Mouse (Mus musculus) limb, embryonic 14.5 days (tissue): ENCODE data around the gene Ttc9c. TPM values are rescaled to one million over a fixed set of nuclear protein-coding genes. Genes with fewer than 3 reads are reported as not detected.

ENCODE experiments used
- ATAC-seq: fragments of 200-750 bp; cut with Nextera tagmentation; 2 replicates; pipeline ENCODE4 v1.8.0; 2017; ENCODE audit warnings: low read depth, moderate number of reproducible peaks, moderate TSS enrichment; ENCODE audit not compliant: low FRiP score
- DNase-seq: peaks from one replicate; pipeline ENCODE4 v3.0.0-alpha.2; 2015; ENCODE audit warnings: low spot score
- H3K27ac ChIP-seq: fragments of 300-500 bp; sonication (generic); replicated peaks from 2 replicates; pipeline ENCODE4 v1.5.1; 2014; ENCODE audit warnings: low read depth, mild to moderate bottlenecking, low read length, moderate library complexity, mixed read lengths
- H3K27me3 ChIP-seq: fragments of 300-500 bp; sonication (generic); 2 replicates; pipeline ENCODE4 v1.6.1; 2014; ENCODE audit warnings: low read length, mixed read lengths; ENCODE audit not compliant: control insufficient read depth, insufficient read depth
- H3K36me3 ChIP-seq: fragments of 300-500 bp; sonication (generic); 2 replicates; pipeline ENCODE4 v1.6.1; 2014; ENCODE audit warnings: mild to moderate bottlenecking, low read length, moderate library complexity, mixed read lengths; ENCODE audit not compliant: control insufficient read depth, insufficient read depth
- H3K4me1 ChIP-seq: fragments of 300-500 bp; sonication (generic); 2 replicates; pipeline ENCODE4 v1.6.1; 2014; ENCODE audit warnings: antibody characterized with exemption, low read length, mixed read lengths; ENCODE audit not compliant: control insufficient read depth, insufficient read depth
- H3K4me2 ChIP-seq: fragments of 300-500 bp; sonication (generic); replicated peaks from 2 replicates; pipeline ENCODE4 v1.6.1; 2014; ENCODE audit warnings: low read depth, mild to moderate bottlenecking, low read length, moderate library complexity; ENCODE audit not compliant: severe bottlenecking
- H3K4me3 ChIP-seq: fragments of 300-500 bp; sonication (generic); replicated peaks from 2 replicates; pipeline ENCODE4 v1.5.1; 2014; ENCODE audit warnings: low read length
- H3K9ac ChIP-seq: fragments of 300-500 bp; sonication (generic); 2 replicates; pipeline ENCODE4 v1.6.1; 2014; ENCODE audit warnings: mild to moderate bottlenecking, low read depth, low read length, moderate library complexity; ENCODE audit not compliant: severe bottlenecking
- H3K9me3 ChIP-seq: fragments of 300-500 bp; sonication (generic); 2 replicates; pipeline ENCODE4 v1.6.1; 2016; ENCODE audit warnings: low read length; ENCODE audit not compliant: control insufficient read depth
- POLR2A ChIP-seq: fragments of 200-500 bp; IDR thresholded peaks from 2 replicates; pipeline ENCODE4 v1.8.0; 2012; ENCODE audit warnings: inconsistent platforms, mild to moderate bottlenecking, moderate library complexity, borderline replicate concordance; ENCODE audit not compliant: insufficient read depth, insufficient read length; ENCODE audit errors: extremely low read depth
- whole genome bisulfite sequencing: fragments of 180-500 bp; shearing (Covaris S2); extraction: QIAGEN DNeasy Blood & Tissue Kit; methylation state at CpG from one replicate; pipeline ENCODE4 v1.1.7; 2014; 5-methylcytosine and 5-hydroxymethylcytosine counted together
- polyA plus RNA-seq, 2 experiments: library from polyadenylated mRNA; depleted of rRNA in 1 of 2; stranded (reverse) in 1 of 2; unstranded in 1 of 2; fragments of >200 nt; fragmentation: Nextera tagmentation in 1 of 2; extraction: Ambion mirVana in 1 of 2; gene quantifications; 2 replicates each; pipeline versions ENCODE4 v1.2.1 to v1.2.3; 2012 to 2014

The Ttc9c gene
- polyA plus RNA-seq, 2 experiments = 41.8 to 54.3 TPM

GRCm38 (mm10) chr19:8772996-8773395 is 46.1 kb downstream of the Ttc9c start:
- WGBS = 86% methylated on average over 5 of the region's 5 CpGs
- Histone ChIP-seq H3K9ac (no peak overlapping the region), H3K4me3 (no peak overlapping the region), H3K4me1 (peaks cover 23% of the 10 kb centered on the region), H3K27ac (0 out of 2 replicates have a peak overlapping the region, but pooled peaks have one; percentile 5), H3K4me2 (peak overlapping the region; percentile 98), H3K9me3 (no peaks in the 10 kb centered on the region), H3K27me3 (no peaks in the 10 kb centered on the region), H3K36me3 (peaks cover 52% of the 10 kb centered on the region)
- DNase-seq (no peak), ATAC-seq (no peak)
- TF ChIP-seq POLR2A = no peak

GRCm38 (mm10) chr19:8770567-8771270 is 48.4 kb downstream of the Ttc9c start, which contains the start of gene Tmem223:
Gene Tmem223, plus strand, starts transcription at chr19:8770996.
- peak; percentile 48; the same call in 1 of the 2 replicates for ATAC-seq
- H3K9me3 ChIP-seq = 0 out of 2 replicates have a peak, but pooled peaks cover under 1% of the 10 kb centered on the region

GRCm38 (mm10) chr19:8765562-8765961 is 53.6 kb downstream of the Ttc9c start:
- no peak overlapping the region for H3K9ac ChIP-seq
- no peak overlapping the region for H3K27ac ChIP-seq
- ATAC-seq = no peak
- 97% methylated on average over 9 of the region's 9 CpGs for WGBS
- H3K36me3 ChIP-seq = peaks cover 85% of the 10 kb centered on the region
- DNase-seq = no peak
- H3K9me3 ChIP-seq = 0 out of 2 replicates have a peak, but pooled peaks cover 6% of the 10 kb centered on the region
- H3K4me1 ChIP-seq = 0 out of 2 replicates have a peak, but pooled peaks cover 3% of the 10 kb centered on the region
- H3K27me3 ChIP-seq = no peaks in the 10 kb centered on the region
- no peak overlapping the region for H3K4me3 ChIP-seq
- H3K4me2 ChIP-seq = no peak overlapping the region
- no peak for TF ChIP-seq POLR2A

More at GRCm38 (mm10) chr19:8770567-8771270, 48.4 kb downstream of the Ttc9c start, which contains the start of gene Tmem223:
- H3K4me2 ChIP-seq = peak within 1 kb of the TSS; percentile 65
- peak within 1 kb of the TSS; percentile 85 for H3K4me3 ChIP-seq
- peaks cover 22% of the 10 kb centered on the region for H3K4me1 ChIP-seq
- H3K27ac ChIP-seq = peak within 1 kb of the TSS; percentile 87
- WGBS = 23% methylated on average over 29 of the region's 29 CpGs
- DNase-seq = peak; percentile 70
- H3K36me3 ChIP-seq = peaks cover 66% of the 10 kb centered on the region
- TF ChIP-seq POLR2A = peak; percentile 77; the same call in 1 of the 2 replicates
- H3K27me3 ChIP-seq = no peaks in the 10 kb centered on the region
- H3K9ac ChIP-seq = peak within 1 kb of the TSS; percentile 94

- 0 out of 2 replicates have a peak, but pooled peaks cover 6% of the 10 kb centered on the region for H3K9me3 ChIP-seq
- DNase-seq (no peak), ATAC-seq (no peak)
- no peak overlapping the region for H3K9ac ChIP-seq
- H3K4me2 ChIP-seq = no peak overlapping the region
- peaks cover 2% of the 10 kb centered on the region; the same call in 1 of the 2 replicates for H3K4me1 ChIP-seq
- no peak overlapping the region for H3K4me3 ChIP-seq
- 97% methylated on average over 4 of the region's 4 CpGs for WGBS
- no peak for TF ChIP-seq POLR2A
- H3K27ac ChIP-seq = no peak overlapping the region
- H3K36me3 ChIP-seq = peaks cover 63% of the 10 kb centered on the region
- H3K27me3 ChIP-seq = no peaks in the 10 kb centered on the region
Observed at GRCm38 (mm10) chr19:8763276-8763675, 55.9 kb downstream of the Ttc9c start.

- DNase-seq (no peak), ATAC-seq (no peak)
- Histone ChIP-seq H3K4me2 (no peak overlapping the region), H3K27me3 (no peaks in the 10 kb centered on the region), H3K9me3 (0 out of 2 replicates have a peak, but pooled peaks cover 6% of the 10 kb centered on the region), H3K36me3 (peaks cover 41% of the 10 kb centered on the region), H3K4me3 (no peak overlapping the region), H3K27ac (no peak overlapping the region), H3K9ac (no peak overlapping the region), H3K4me1 (peaks cover 6% of the 10 kb centered on the region; the same call in 1 of the 2 replicates)
- WGBS = 94% methylated on average over 2 of the region's 2 CpGs
- no peak for TF ChIP-seq POLR2A
Observed at GRCm38 (mm10) chr19:8760757-8761156, 58.4 kb downstream of the Ttc9c start.

Other genes starting within 250 kb of the Ttc9c start
Only the 30 nearest of the 33 such genes appear.
- 0.62 and 1.1 TPM in 2 replicates for gene Chrm1, start 155.5 kb downstream of the Ttc9c start, polyA plus RNA-seq (2012; rRNA removed)
- 0.36 and 0.56 TPM in 2 replicates for gene Chrm1, start 155.5 kb downstream of the Ttc9c start, polyA plus RNA-seq (2014; fragmentation: Nextera tagmentation; extraction: Ambion mirVana)
- 111 and 123 TPM in 2 replicates for gene Slc3a2, start 96.0 kb downstream of the Ttc9c start, polyA plus RNA-seq (2012; rRNA removed)
- gene Slc3a2, start 96.0 kb downstream of the Ttc9c start, polyA plus RNA-seq (2014; fragmentation: Nextera tagmentation; extraction: Ambion mirVana) = 101 and 109 TPM in 2 replicates
- 66.4 and 66.6 TPM in 2 replicates for gene Wdr74, start 83.5 kb downstream of the Ttc9c start, polyA plus RNA-seq (2012; rRNA removed)
- gene Wdr74, start 83.5 kb downstream of the Ttc9c start, polyA plus RNA-seq (2014; fragmentation: Nextera tagmentation; extraction: Ambion mirVana) = 85.5 and 87.2 TPM in 2 replicates
- gene 1700092M07Rik, start 78.6 kb downstream of the Ttc9c start, polyA plus RNA-seq (2012; rRNA removed) = 1.6 and 3.2 TPM in 2 replicates
- gene 1700092M07Rik, start 78.6 kb downstream of the Ttc9c start, polyA plus RNA-seq (2014; fragmentation: Nextera tagmentation; extraction: Ambion mirVana) = 1.6 and 2.1 TPM in 2 replicates
- gene Stx5a, start 77.9 kb downstream of the Ttc9c start, polyA plus RNA-seq (2012; rRNA removed) = 188 and 197 TPM in 2 replicates
- gene Stx5a, start 77.9 kb downstream of the Ttc9c start, polyA plus RNA-seq (2014; fragmentation: Nextera tagmentation; extraction: Ambion mirVana) = 161 and 174 TPM in 2 replicates
- gene Nxf1, start 62.3 kb downstream of the Ttc9c start, polyA plus RNA-seq (2012; rRNA removed) = 263 and 265 TPM in 2 replicates
- gene Nxf1, start 62.3 kb downstream of the Ttc9c start, polyA plus RNA-seq (2014; fragmentation: Nextera tagmentation; extraction: Ambion mirVana) = 168 and 187 TPM in 2 replicates
- 192 and 275 TPM in 2 replicates for gene Tmem223, start 48.3 kb downstream of the Ttc9c start, polyA plus RNA-seq (2012; rRNA removed)
- 177 and 220 TPM in 2 replicates for gene Tmem223, start 48.3 kb downstream of the Ttc9c start, polyA plus RNA-seq (2014; fragmentation: Nextera tagmentation; extraction: Ambion mirVana)
- gene Tmem179b, start 44.9 kb downstream of the Ttc9c start, polyA plus RNA-seq (2012; rRNA removed) = 63.5 and 97.1 TPM in 2 replicates
- 83.6 and 84.2 TPM in 2 replicates for gene Tmem179b, start 44.9 kb downstream of the Ttc9c start, polyA plus RNA-seq (2014; fragmentation: Nextera tagmentation; extraction: Ambion mirVana)
- gene Taf6l, start 32.9 kb downstream of the Ttc9c start, polyA plus RNA-seq (2012; rRNA removed) = 22.4 and 29.1 TPM in 2 replicates
- gene Taf6l, start 32.9 kb downstream of the Ttc9c start, polyA plus RNA-seq (2014; fragmentation: Nextera tagmentation; extraction: Ambion mirVana) = 21.3 and 21.8 TPM in 2 replicates
- 135 and 140 TPM in 2 replicates for gene Polr2g, start 20.8 kb downstream of the Ttc9c start, polyA plus RNA-seq (2012; rRNA removed)
- 153 and 165 TPM in 2 replicates for gene Polr2g, start 20.8 kb downstream of the Ttc9c start, polyA plus RNA-seq (2014; fragmentation: Nextera tagmentation; extraction: Ambion mirVana)
- 3.5 and 3.9 TPM in 2 replicates for gene Zbtb3, start 16.8 kb downstream of the Ttc9c start, polyA plus RNA-seq (2012; rRNA removed)
- 5.3 and 5.6 TPM in 2 replicates for gene Zbtb3, start 16.8 kb downstream of the Ttc9c start, polyA plus RNA-seq (2014; fragmentation: Nextera tagmentation; extraction: Ambion mirVana)
- gene Hnrnpul2, start 677 bp upstream of the Ttc9c start, polyA plus RNA-seq (2012; rRNA removed) = 59.4 and 88.6 TPM in 2 replicates
- 9.5 and 9.6 TPM in 2 replicates for gene Hnrnpul2, start 677 bp upstream of the Ttc9c start, polyA plus RNA-seq (2014; fragmentation: Nextera tagmentation; extraction: Ambion mirVana)
- gene AC129217.1, start 10.4 kb upstream of the Ttc9c start, polyA plus RNA-seq (2012; rRNA removed) = 0.51 and 3.0 TPM in 2 replicates
- not detected in 2 replicates for gene AC129217.1, start 10.4 kb upstream of the Ttc9c start, polyA plus RNA-seq (2014; fragmentation: Nextera tagmentation; extraction: Ambion mirVana)
- gene Bscl2, start 18.1 kb upstream of the Ttc9c start, polyA plus RNA-seq (2012; rRNA removed) = 48.2 and 63.5 TPM in 2 replicates
- 50.2 and 51.3 TPM in 2 replicates for gene Bscl2, start 18.1 kb upstream of the Ttc9c start, polyA plus RNA-seq (2014; fragmentation: Nextera tagmentation; extraction: Ambion mirVana)
- 2.2 and 2.5 TPM in 2 replicates for gene Gng3, start 19.9 kb upstream of the Ttc9c start, polyA plus RNA-seq (2012; rRNA removed)
- 4.2 and 5.0 TPM in 2 replicates for gene Gng3, start 19.9 kb upstream of the Ttc9c start, polyA plus RNA-seq (2014; fragmentation: Nextera tagmentation; extraction: Ambion mirVana)
- 1.9 and 2.1 TPM in 2 replicates for gene Lrrn4cl, start 31.4 kb upstream of the Ttc9c start, polyA plus RNA-seq (2012; rRNA removed)
- gene Lrrn4cl, start 31.4 kb upstream of the Ttc9c start, polyA plus RNA-seq (2014; fragmentation: Nextera tagmentation; extraction: Ambion mirVana) = 0.70 and 1.6 TPM in 2 replicates
- gene Ubxn1, start 52.2 kb upstream of the Ttc9c start, polyA plus RNA-seq (2012; rRNA removed) = 84.2 and 127 TPM in 2 replicates
- 154 and 166 TPM in 2 replicates for gene Ubxn1, start 52.2 kb upstream of the Ttc9c start, polyA plus RNA-seq (2014; fragmentation: Nextera tagmentation; extraction: Ambion mirVana)
- gene Uqcc3, start 61.6 kb upstream of the Ttc9c start, polyA plus RNA-seq (2012; rRNA removed) = 33.9 and 51.3 TPM in 2 replicates
- 65.9 and 70.1 TPM in 2 replicates for gene Uqcc3, start 61.6 kb upstream of the Ttc9c start, polyA plus RNA-seq (2014; fragmentation: Nextera tagmentation; extraction: Ambion mirVana)
- 6.0 and 6.1 TPM in 2 replicates for gene Lbhd1, start 64.4 kb upstream of the Ttc9c start, polyA plus RNA-seq (2012; rRNA removed)
- gene Lbhd1, start 64.4 kb upstream of the Ttc9c start, polyA plus RNA-seq (2014; fragmentation: Nextera tagmentation; extraction: Ambion mirVana) = 59.6 and 70.0 TPM in 2 replicates
- gene Gm49403, start 64.6 kb upstream of the Ttc9c start, polyA plus RNA-seq (2012; rRNA removed) = not detected in 2 replicates
- not detected in 2 replicates for gene Gm49403, start 64.6 kb upstream of the Ttc9c start, polyA plus RNA-seq (2014; fragmentation: Nextera tagmentation; extraction: Ambion mirVana)
- gene 1810009A15Rik, start 69.5 kb upstream of the Ttc9c start, polyA plus RNA-seq (2012; rRNA removed) = 50.1 and 92.1 TPM in 2 replicates
- 80.2 and 87.6 TPM in 2 replicates for gene 1810009A15Rik, start 69.5 kb upstream of the Ttc9c start, polyA plus RNA-seq (2014; fragmentation: Nextera tagmentation; extraction: Ambion mirVana)
- 0.38 TPM in 1 of 2 replicates, not detected in the other for gene Gm49416, start 69.6 kb upstream of the Ttc9c start, polyA plus RNA-seq (2012; rRNA removed)
- 0.50 TPM in 1 of 2 replicates, not detected in the other for gene Gm49416, start 69.6 kb upstream of the Ttc9c start, polyA plus RNA-seq (2014; fragmentation: Nextera tagmentation; extraction: Ambion mirVana)
- 34.5 and 46.5 TPM in 2 replicates for gene Ints5, start 73.7 kb upstream of the Ttc9c start, polyA plus RNA-seq (2012; rRNA removed)
- 33.4 and 36.6 TPM in 2 replicates for gene Ints5, start 73.7 kb upstream of the Ttc9c start, polyA plus RNA-seq (2014; fragmentation: Nextera tagmentation; extraction: Ambion mirVana)
- gene Ganab, start 78.7 kb upstream of the Ttc9c start, polyA plus RNA-seq (2012; rRNA removed) = 212 and 265 TPM in 2 replicates
- gene Ganab, start 78.7 kb upstream of the Ttc9c start, polyA plus RNA-seq (2014; fragmentation: Nextera tagmentation; extraction: Ambion mirVana) = 91.7 and 99.6 TPM in 2 replicates
- gene B3gat3, start 101.0 kb upstream of the Ttc9c start, polyA plus RNA-seq (2012; rRNA removed) = 116 and 142 TPM in 2 replicates
- 39.7 and 43.0 TPM in 2 replicates for gene B3gat3, start 101.0 kb upstream of the Ttc9c start, polyA plus RNA-seq (2014; fragmentation: Nextera tagmentation; extraction: Ambion mirVana)
- gene Rom1, start 110.0 kb upstream of the Ttc9c start, polyA plus RNA-seq (2012; rRNA removed) = 5.2 and 7.1 TPM in 2 replicates
- 2.0 and 2.4 TPM in 2 replicates for gene Rom1, start 110.0 kb upstream of the Ttc9c start, polyA plus RNA-seq (2014; fragmentation: Nextera tagmentation; extraction: Ambion mirVana)
- 62.1 and 74.9 TPM in 2 replicates for gene Eml3, start 110.2 kb upstream of the Ttc9c start, polyA plus RNA-seq (2012; rRNA removed)
- 21.5 and 25.2 TPM in 2 replicates for gene Eml3, start 110.2 kb upstream of the Ttc9c start, polyA plus RNA-seq (2014; fragmentation: Nextera tagmentation; extraction: Ambion mirVana)
- 63.4 and 76.5 TPM in 2 replicates for gene Mta2, start 122.5 kb upstream of the Ttc9c start, polyA plus RNA-seq (2012; rRNA removed)
- 43.8 and 47.2 TPM in 2 replicates for gene Mta2, start 122.5 kb upstream of the Ttc9c start, polyA plus RNA-seq (2014; fragmentation: Nextera tagmentation; extraction: Ambion mirVana)
- gene Tut1, start 134.5 kb upstream of the Ttc9c start, polyA plus RNA-seq (2012; rRNA removed) = 28.6 and 33.6 TPM in 2 replicates
- gene Tut1, start 134.5 kb upstream of the Ttc9c start, polyA plus RNA-seq (2014; fragmentation: Nextera tagmentation; extraction: Ambion mirVana) = 27.6 and 29.2 TPM in 2 replicates
- 530 and 577 TPM in 2 replicates for gene Eef1g, start 147.7 kb upstream of the Ttc9c start, polyA plus RNA-seq (2012; rRNA removed)
- 499 and 500 TPM in 2 replicates for gene Eef1g, start 147.7 kb upstream of the Ttc9c start, polyA plus RNA-seq (2014; fragmentation: Nextera tagmentation; extraction: Ambion mirVana)